Mouse (Mus musculus) G1E (cell line): ENCODE measurements around the gene Chst12.

Experiments
- CTCF ChIP-seq: IDR thresholded peaks from 2 replicates; pipeline ENCODE4 v1.5.1; 2012; ENCODE audit warnings: low read depth, low read length, inconsistent platforms, mixed read lengths
- GATA1 ChIP-seq: IDR thresholded peaks from 2 replicates; pipeline ENCODE4 v1.6.1; 2012; ENCODE audit warnings: borderline replicate concordance, low read length, inconsistent platforms, mixed read lengths
- GATA2 ChIP-seq: IDR thresholded peaks from 2 replicates; pipeline ENCODE4 v1.6.1; 2012; ENCODE audit warnings: low read depth, low read length, inconsistent platforms, borderline replicate concordance
- TAL1 ChIP-seq: conservative IDR thresholded peaks from 2 replicates; pipeline ENCODE4 v1.6.1; 2012; ENCODE audit warnings: low read depth, low read length, inconsistent platforms, mixed read lengths

DNA sequence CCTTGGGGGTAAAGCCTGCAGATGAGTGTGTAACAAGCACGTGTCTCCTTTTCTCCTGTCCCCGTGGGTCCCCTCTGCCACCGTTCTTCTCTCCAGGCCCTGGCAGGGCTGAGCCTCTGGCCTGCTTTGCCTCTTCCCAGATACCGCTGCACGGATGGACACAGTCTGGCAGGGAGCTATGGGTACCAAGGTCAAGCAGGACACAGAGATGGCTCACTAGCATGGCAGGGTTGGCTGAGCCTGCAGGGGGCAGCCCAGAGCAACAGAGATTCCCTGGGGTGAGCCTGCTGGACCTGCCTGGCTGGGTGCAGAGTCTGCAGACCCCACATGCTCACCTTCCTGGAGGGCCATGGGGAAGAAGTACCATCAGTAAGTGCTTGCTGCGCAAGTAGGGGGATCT lies 60.5 kb downstream of the Chst12 start:
- TF ChIP-seq CTCF: no peak
- TF ChIP-seq TAL1: no peak
- TF ChIP-seq GATA1: no peak
- no peak for TF ChIP-seq GATA2
